Mouse (Mus musculus) lung, embryonic 14.5 days (tissue): ENCODE results near the gene Glo1. TPM values are rescaled to one million over a fixed set of nuclear protein-coding genes. Genes with fewer than 3 reads are reported as not detected.

ENCODE experiments used
- ATAC-seq: fragments of 200-750 bp; cut with Nextera tagmentation; 2 replicates; pipeline ENCODE4 v1.8.0; 2017; ENCODE audit warnings: mild to moderate bottlenecking, moderate TSS enrichment, moderate library complexity; ENCODE audit not compliant: insufficient read depth
- DNase-seq: peaks from one replicate; pipeline ENCODE4 v3.0.0-alpha.2; 2015
- H3K27ac ChIP-seq: fragments of 300-500 bp; sonication (generic); 2 replicates; pipeline ENCODE4 v1.5.1; 2014; ENCODE audit warnings: low read depth, mild to moderate bottlenecking, moderate library complexity
- H3K27me3 ChIP-seq: fragments of 300-500 bp; sonication (generic); 2 replicates; pipeline ENCODE4 v1.6.1; 2014; ENCODE audit warnings: low read length, control low read depth; ENCODE audit not compliant: insufficient read depth
- H3K36me3 ChIP-seq: fragments of 300-500 bp; sonication (generic); 2 replicates; pipeline ENCODE4 v1.6.1; 2014; ENCODE audit warnings: control low read depth; ENCODE audit not compliant: insufficient read depth
- H3K4me1 ChIP-seq: fragments of 300-500 bp; sonication (generic); 2 replicates; pipeline ENCODE4 v1.6.1; 2014; ENCODE audit warnings: antibody characterized with exemption, control low read depth; ENCODE audit not compliant: insufficient read depth
- H3K4me2 ChIP-seq: fragments of 300-500 bp; sonication (generic); 2 replicates; pipeline ENCODE4 v1.6.1; 2014; ENCODE audit warnings: mild to moderate bottlenecking
- H3K4me3 ChIP-seq: fragments of 300-500 bp; sonication (generic); 2 replicates; pipeline ENCODE4 v1.5.1; 2014; ENCODE audit warnings: low read depth, low read length
- H3K9ac ChIP-seq: fragments of 300-500 bp; sonication (generic); 2 replicates; pipeline ENCODE4 v1.6.1; 2014
- H3K9me3 ChIP-seq: fragments of 300-500 bp; sonication (generic); 2 replicates; pipeline ENCODE4 v1.6.1; 2016; ENCODE audit warnings: low read depth, low read length, control low read depth
- CTCF ChIP-seq: IDR thresholded peaks from 2 replicates; pipeline ENCODE4 v1.5.1; 2016; ENCODE audit warnings: antibody characterized with exemption, low read depth
- WGBS: fragments of 180-500 bp; shearing (Covaris S2); extraction: QIAGEN DNeasy Blood & Tissue Kit; methylation state at CpG from one replicate; pipeline ENCODE4 v1.1.7; 2014; 5-methylcytosine and 5-hydroxymethylcytosine counted together
- polyA plus RNA-seq: library from polyadenylated mRNA; unstranded; fragments of >200 nt; fragmentation: Nextera tagmentation; extraction: Ambion mirVana; gene quantifications from 2 replicates; pipeline ENCODE4 v1.2.1, GENCODE M21; 2014

Gene Glo1
- polyA plus RNA-seq, 1 experiment from 2014 or later, result 234 TPM

DNA sequence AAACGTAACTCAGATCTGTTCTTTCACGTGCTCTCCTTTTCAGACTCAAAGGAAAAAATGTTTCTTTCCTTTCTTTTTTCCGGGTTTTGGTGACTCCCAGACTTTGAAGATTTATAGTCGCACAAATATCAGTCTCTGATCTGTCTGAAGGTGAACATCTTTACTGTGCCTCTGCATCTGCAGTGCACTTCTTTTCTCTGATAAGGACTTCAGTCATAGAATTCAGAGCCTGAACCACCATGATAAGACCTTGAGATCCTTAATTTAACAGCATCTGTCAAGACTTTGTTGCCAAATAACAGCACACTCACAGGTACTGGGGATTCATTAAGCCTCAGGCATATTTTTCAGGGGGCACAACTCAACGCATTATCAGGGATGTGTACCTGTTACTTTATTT lies 10.5 kb downstream of the Glo1 start:
- Histone ChIP-seq H3K4me3 (no peak overlapping the region), H3K9ac (no peak overlapping the region), H3K36me3 (no peaks in the 10 kb centered on the region), H3K4me1 (peaks cover 7% of the 10 kb centered on the region; the same call in 1 of the 2 replicates), H3K27ac (no peak overlapping the region), H3K27me3 (no peaks in the 10 kb centered on the region), H3K4me2 (no peak overlapping the region), H3K9me3 (no peaks in the 10 kb centered on the region)
- no peak for ATAC-seq
- no peak for DNase-seq
- TF ChIP-seq CTCF, result no peak
- WGBS, result 83% methylated on average over 5 of the region's 5 CpGs

DNA sequence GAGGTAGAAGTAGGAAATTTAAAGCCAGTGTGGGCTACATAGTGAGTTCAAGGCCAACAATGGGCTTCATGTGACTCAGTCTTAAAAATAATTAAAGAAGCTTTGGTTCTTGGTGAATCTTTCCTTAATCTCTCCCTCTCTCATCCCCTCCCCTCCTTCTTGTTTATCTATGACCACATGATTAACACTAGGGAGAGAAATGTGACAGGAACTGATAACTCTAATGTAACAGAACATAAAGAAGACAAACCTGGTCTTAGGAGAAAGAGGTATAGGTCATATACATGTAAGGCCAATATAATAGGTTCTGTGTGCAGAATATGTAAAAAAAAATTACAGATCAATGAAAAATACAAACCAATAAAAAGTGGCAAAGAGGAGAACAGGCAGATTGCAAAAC lies 13.3 kb downstream of the Glo1 start:
- ATAC-seq, result no peak
- Histone ChIP-seq H3K36me3 (no peaks in the 10 kb centered on the region), H3K27me3 (no peaks in the 10 kb centered on the region), H3K4me3 (no peak overlapping the region), H3K4me1 (peaks cover 5% of the 10 kb centered on the region; the same call in 1 of the 2 replicates), H3K27ac (no peak overlapping the region), H3K9me3 (no peaks in the 10 kb centered on the region), H3K9ac (no peak overlapping the region), H3K4me2 (no peak overlapping the region)
- TF ChIP-seq CTCF, result no peak
- DNase-seq, result no peak

DNA sequence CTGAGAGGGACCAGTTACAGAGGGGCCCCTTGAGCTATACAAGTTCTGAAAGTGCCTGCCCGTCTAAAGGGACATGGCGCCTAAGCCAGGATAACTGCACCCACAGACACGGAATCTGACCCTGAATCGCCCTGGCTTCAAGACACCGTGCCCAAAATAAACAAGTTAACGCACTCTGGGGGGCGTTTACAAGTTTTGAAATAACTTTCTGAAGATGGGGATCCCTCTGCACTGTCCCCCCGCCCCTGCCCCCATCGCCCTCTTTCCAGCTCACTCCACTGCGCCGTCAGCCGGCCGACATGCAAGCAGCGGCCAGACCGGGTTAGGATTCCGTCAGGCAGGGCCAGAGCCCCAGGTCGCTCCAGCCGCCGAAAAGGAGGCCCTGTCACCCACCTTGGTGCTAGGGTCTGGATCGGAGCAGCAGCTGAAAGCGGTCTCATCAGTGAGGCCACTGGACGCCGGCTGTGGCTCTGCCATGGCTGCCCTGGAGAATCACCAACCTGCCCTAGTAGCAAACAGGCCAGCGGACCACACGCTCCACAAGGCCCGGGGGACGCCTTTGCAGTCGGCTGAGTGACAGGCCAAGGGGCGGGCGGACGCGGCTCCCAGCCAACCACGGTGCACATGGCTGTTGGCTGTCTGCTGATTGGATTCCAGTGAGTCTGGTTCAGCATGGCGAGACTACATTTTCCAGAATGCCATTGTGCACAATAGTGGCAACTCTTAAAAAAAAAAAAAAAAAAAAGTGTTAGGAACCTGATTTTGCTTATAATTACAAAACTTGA lies 14.4 kb downstream of the Glo1 start:
- Histone ChIP-seq H3K9me3 (no peaks in the 10 kb centered on the region), H3K27ac (peak overlapping the region; percentile 85), H3K27me3 (no peaks in the 10 kb centered on the region), H3K4me1 (peaks cover 7% of the 10 kb centered on the region), H3K4me3 (peak overlapping the region; percentile 69), H3K36me3 (0 out of 2 replicates have a peak, but pooled peaks cover 2% of the 10 kb centered on the region), H3K4me2 (peak overlapping the region; percentile 63), H3K9ac (peak overlapping the region; percentile 76)
- WGBS, result 0% methylated on average over 34 of the region's 34 CpGs
- ATAC-seq (peak; percentile 100), DNase-seq (peak; percentile 98)
- TF ChIP-seq CTCF, result peak; percentile 39

DNA sequence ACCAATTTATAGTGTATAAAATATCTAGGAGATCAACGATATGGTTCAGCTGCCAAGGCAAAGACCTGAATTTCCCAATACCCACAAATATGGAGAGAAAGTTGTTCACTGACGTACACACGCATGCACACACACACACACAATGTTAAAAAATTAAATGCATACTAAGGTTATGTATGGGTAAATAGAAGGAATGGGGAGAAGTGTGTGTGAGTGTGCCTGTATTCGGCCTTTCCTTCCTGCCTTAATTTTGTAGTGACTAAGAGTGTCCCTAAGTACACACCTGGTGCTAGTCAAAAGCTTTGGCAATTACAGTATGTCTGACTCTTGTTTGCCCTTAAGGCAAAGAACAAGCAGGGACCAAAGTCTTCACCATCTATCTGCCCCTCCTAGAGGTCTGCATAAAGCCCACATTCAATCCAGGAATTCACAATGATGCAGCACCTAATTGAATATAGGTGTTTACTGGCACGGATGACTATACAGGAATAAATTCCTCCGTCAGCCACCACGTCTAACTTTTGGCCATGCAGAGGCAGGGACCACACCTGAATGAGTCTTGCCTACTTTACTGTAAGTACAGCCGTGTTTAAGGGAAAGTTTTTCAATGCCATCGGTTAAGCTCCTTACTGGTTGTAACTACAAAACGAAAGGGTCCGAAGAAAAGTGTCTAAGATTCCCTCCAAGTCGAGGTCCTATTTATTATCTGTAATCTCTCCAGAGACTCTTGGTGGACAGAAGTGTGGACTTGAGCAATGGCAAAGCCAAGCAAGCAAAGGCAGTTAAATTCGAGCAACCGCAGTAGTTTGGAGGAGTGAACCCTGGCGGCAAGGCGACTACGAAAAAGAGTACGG lies 15.2 kb downstream of the Glo1 start:
- Histone ChIP-seq H3K9ac (peak overlapping the region; percentile 76), H3K4me1 (peaks cover 7% of the 10 kb centered on the region), H3K27me3 (no peaks in the 10 kb centered on the region), H3K36me3 (0 out of 2 replicates have a peak, but pooled peaks cover 5% of the 10 kb centered on the region), H3K27ac (peak overlapping the region; percentile 85), H3K4me2 (peak overlapping the region; percentile 63), H3K4me3 (peak overlapping the region; percentile 69), H3K9me3 (no peaks in the 10 kb centered on the region)
- no peak for ATAC-seq
- TF ChIP-seq CTCF, result no peak
- no peak for DNase-seq
- 19% methylated on average over 18 of the region's 18 CpGs for WGBS

DNA sequence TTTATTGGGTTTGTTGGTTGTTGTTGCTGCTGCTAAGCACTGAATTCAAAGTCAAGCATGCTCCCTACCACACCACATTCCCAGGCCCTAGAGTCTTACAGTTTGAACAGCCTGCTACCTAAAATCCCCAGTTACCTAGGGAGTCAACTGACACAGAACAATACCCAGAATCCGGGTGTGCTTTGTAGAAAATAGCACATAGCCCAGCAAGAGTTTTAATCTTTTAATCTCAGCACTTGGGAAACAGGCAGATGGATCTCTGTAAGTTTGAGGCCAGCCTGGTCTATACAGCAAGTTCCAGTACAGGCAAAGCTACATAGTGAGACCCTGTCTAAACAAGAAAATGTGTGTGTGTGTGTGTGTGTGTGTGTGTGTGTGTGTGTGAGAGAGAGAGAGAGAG lies 15.9 kb downstream of the Glo1 start:
- peak overlapping the region; percentile 63 for H3K4me2 ChIP-seq

DNA sequence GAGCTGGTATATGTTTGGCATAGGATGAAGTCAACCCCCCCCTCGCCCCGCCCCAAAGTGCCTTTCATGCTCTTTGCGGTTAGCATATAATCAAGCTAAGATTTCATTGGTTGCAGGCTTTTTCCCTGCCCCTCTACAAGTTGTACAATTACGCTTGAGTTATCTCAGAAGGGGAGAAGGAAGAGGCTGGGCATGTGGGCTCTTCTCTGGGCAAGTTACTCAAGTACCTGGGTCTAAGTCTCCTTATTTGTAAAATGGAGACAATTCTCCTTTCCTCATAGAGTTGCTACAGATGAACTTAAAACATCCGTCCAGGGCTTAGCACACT lies 16.7 kb downstream of the Glo1 start:
- peak overlapping the region; percentile 10; the same call in 1 of the 2 replicates for H3K4me2 ChIP-seq
- 92% methylated on average over 5 of the region's 5 CpGs for WGBS
- no peak overlapping the region for H3K27ac ChIP-seq
- H3K9me3 ChIP-seq, result no peaks in the 10 kb centered on the region
- H3K27me3 ChIP-seq, result no peaks in the 10 kb centered on the region
- peaks cover 7% of the 10 kb centered on the region for H3K4me1 ChIP-seq
- ATAC-seq (no peak), DNase-seq (no peak)
- H3K9ac ChIP-seq, result no peak overlapping the region
- no peak for TF ChIP-seq CTCF
- 0 out of 2 replicates have a peak, but pooled peaks cover 5% of the 10 kb centered on the region for H3K36me3 ChIP-seq
- H3K4me3 ChIP-seq, result no peak overlapping the region

More for the DNA sequence above, 15.9 kb downstream of the Glo1 start:
- Histone ChIP-seq H3K27ac (no peak overlapping the region), H3K9ac (no peak overlapping the region), H3K36me3 (0 out of 2 replicates have a peak, but pooled peaks cover 5% of the 10 kb centered on the region), H3K27me3 (no peaks in the 10 kb centered on the region), H3K9me3 (no peaks in the 10 kb centered on the region), H3K4me1 (peaks cover 7% of the 10 kb centered on the region), H3K4me3 (0 out of 2 replicates have a peak overlapping the region, but pooled peaks have one; percentile 69)
- TF ChIP-seq CTCF, result no peak
- DNase-seq, result no peak
- 61% methylated on average over 1 of the region's 1 CpGs for WGBS
- ATAC-seq, result no peak
